Mouse (Mus musculus) intestine, postnatal 0 days (tissue): Measurements from ENCODE around the gene Pir. TPM values are rescaled to one million over a fixed set of nuclear protein-coding genes. Genes with fewer than 3 reads are reported as not detected.

Source experiments
- ATAC-seq: fragments of 200-750 bp; cut with Nextera tagmentation; 2 replicates; pipeline ENCODE4 v1.8.0; 2017; ENCODE audit warnings: mild to moderate bottlenecking, moderate TSS enrichment, moderate library complexity
- H3K27ac ChIP-seq: fragments of 300-500 bp; sonication (generic); 2 replicates; pipeline ENCODE4 v1.5.1; 2014; ENCODE audit warnings: mild to moderate bottlenecking, low read depth, low read length, moderate library complexity
- H3K27me3 ChIP-seq: fragments of 300-500 bp; sonication (generic); replicated peaks from 2 replicates; pipeline ENCODE4 v1.6.1; 2014; ENCODE audit warnings: low read length, mixed read lengths; ENCODE audit not compliant: control insufficient read depth, insufficient read depth
- H3K36me3 ChIP-seq: fragments of 300-500 bp; sonication (generic); 2 replicates; pipeline ENCODE4 v1.6.1; 2014; ENCODE audit warnings: mild to moderate bottlenecking, moderate library complexity; ENCODE audit not compliant: control insufficient read depth, insufficient read depth
- H3K4me1 ChIP-seq: fragments of 300-500 bp; sonication (generic); replicated peaks from 2 replicates; pipeline ENCODE4 v1.6.1; 2014; ENCODE audit warnings: antibody characterized with exemption, low read length, mixed read lengths; ENCODE audit not compliant: control insufficient read depth, insufficient read depth
- H3K4me2 ChIP-seq: fragments of 300-500 bp; sonication (generic); replicated peaks from 2 replicates; pipeline ENCODE4 v1.6.1; 2014; ENCODE audit warnings: low read depth, mild to moderate bottlenecking, moderate library complexity
- H3K4me3 ChIP-seq: fragments of 300-500 bp; sonication (generic); 2 replicates; pipeline ENCODE4 v1.5.1; 2014; ENCODE audit warnings: low read depth, low read length
- H3K9ac ChIP-seq: fragments of 300-500 bp; sonication (generic); 2 replicates; pipeline ENCODE4 v1.6.1; 2014; ENCODE audit warnings: mild to moderate bottlenecking, low read depth, low read length
- H3K9me3 ChIP-seq: fragments of 300-500 bp; sonication (generic); 2 replicates; pipeline ENCODE4 v1.6.1; 2016; ENCODE audit warnings: mixed run types; ENCODE audit not compliant: control insufficient read depth
- CTCF ChIP-seq: sonication (generic); IDR thresholded peaks from 2 replicates; pipeline ENCODE4 v1.5.1; 2016; ENCODE audit warnings: low read depth, mild to moderate bottlenecking, control low read depth, antibody characterized with exemption, moderate library complexity
- WGBS: fragments of 180-500 bp; shearing (Covaris S2); extraction: QIAGEN DNeasy Blood & Tissue Kit; methylation state at CpG from one replicate; pipeline ENCODE4 v1.1.7; 2014; 5-methylcytosine and 5-hydroxymethylcytosine counted together
- polyA plus RNA-seq: library from polyadenylated mRNA; unstranded; fragments of >200 nt; fragmentation: Nextera tagmentation; extraction: Ambion mirVana; gene quantifications from 2 replicates; pipeline ENCODE4 v1.2.1, GENCODE M21; 2015

Gene Pir
- polyA plus RNA-seq, 1 experiment from 2014 or later, result 5.7 TPM

DNA sequence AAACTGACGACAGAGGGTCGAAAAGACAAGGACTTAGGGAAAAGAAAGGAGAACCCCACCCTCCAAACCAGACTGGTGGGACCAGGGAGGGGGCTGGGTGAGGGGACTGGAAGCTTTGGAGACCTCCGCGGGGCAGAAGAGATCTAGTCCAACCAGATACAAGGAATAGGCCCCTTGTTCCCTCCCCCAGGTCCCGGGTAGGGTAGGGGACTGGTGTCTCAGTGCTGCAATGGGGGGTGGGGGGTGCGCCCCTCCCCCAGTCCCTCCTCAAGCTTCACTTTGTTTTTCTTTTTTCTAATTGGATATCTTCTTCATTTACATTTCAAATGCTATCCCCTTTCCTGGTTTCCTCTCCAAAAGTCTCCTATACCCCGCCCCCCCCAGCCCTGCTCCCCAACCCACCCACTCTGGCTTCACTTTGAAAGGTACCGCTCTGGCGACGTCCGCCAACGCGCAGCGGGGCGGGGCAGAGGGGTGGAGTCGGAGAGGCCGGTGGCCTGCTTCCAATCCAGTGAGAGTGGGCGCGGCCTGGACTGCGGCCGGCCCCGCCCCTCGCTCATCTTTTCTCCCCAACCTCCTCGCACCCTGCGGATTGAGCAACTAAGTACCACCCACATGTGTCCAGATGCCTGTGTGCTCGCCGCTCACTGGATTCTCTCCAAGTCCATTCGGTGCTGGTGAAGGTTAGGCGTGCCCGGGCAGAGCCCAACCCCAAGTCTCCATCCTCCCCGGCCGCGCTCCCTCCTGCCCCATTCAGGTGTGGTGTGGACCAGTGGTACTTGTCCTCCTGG is 112.6 kb downstream of the Pir start:
- Histone ChIP-seq H3K4me1 (no peaks in the 10 kb centered on the region), H3K4me2 (peak overlapping the region; percentile 71), H3K27me3 (no peaks in the 10 kb centered on the region), H3K27ac (no peak overlapping the region), H3K9me3 (no peaks in the 10 kb centered on the region), H3K9ac (no peak overlapping the region), H3K4me3 (peak overlapping the region; percentile 33), H3K36me3 (no peaks in the 10 kb centered on the region)
- ATAC-seq, result peak; percentile 81
- 15% methylated on average over 32 of the region's 33 CpGs for WGBS
- TF ChIP-seq CTCF, result no peak

DNA sequence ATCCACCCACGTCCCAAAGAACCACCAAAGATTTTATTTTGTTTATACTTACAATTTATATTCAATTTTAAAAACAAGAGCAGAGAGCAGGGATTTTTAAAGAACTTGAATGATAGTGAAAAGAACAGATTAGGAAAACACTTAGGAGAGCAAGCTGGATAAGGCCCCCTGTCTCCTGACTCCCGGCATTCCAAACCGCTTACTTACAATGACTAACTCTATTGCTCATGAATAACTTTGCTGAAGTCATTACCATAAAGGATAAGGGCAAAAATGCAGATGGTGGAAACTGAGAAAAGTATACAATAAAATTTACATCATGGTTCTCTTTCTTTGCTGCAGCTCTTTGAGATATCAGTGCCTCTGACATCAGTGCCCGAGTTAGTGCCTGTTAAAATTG is 124.9 kb downstream of the Pir start:
- no peak for ATAC-seq
- 71% methylated on average over 4 of the region's 4 CpGs for WGBS
- H3K4me2 ChIP-seq, result no peak overlapping the region
- no peak for TF ChIP-seq CTCF
- no peak overlapping the region for H3K4me3 ChIP-seq
- H3K36me3 ChIP-seq, result no peaks in the 10 kb centered on the region
- no peaks in the 10 kb centered on the region for H3K4me1 ChIP-seq
- H3K9me3 ChIP-seq, result no peaks in the 10 kb centered on the region
- H3K27me3 ChIP-seq, result 0 out of 2 replicates have a peak, but pooled peaks cover 3% of the 10 kb centered on the region
- no peak overlapping the region for H3K9ac ChIP-seq
- H3K27ac ChIP-seq, result no peak overlapping the region

DNA sequence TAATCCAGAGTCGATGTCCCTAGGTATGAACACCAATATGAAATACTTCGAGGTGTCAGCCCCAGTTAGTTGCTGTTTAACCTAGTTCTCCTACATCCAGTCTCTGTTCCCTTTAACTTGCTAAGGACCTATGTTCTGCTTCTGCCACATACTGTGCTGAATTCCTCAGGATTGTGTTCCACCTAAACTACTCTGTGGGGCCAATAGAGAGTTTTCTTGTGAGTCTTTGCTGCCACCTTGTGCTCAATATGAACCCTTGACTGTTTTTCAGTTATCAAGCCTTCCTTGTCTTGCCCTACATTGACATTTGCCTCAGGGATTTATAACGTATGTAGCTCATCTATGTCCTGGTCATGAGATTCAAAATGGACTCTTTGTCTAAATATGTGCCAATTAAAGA is 129.3 kb downstream of the Pir start:
- no peak for ATAC-seq
- no peak overlapping the region for H3K9ac ChIP-seq
- no peak overlapping the region for H3K27ac ChIP-seq
- 65% methylated on average over 3 of the region's 3 CpGs for WGBS
- H3K4me1 ChIP-seq, result no peaks in the 10 kb centered on the region
- peak; percentile 76 for TF ChIP-seq CTCF
- H3K9me3 ChIP-seq, result no peaks in the 10 kb centered on the region
- no peak overlapping the region for H3K4me2 ChIP-seq
- no peaks in the 10 kb centered on the region for H3K36me3 ChIP-seq
- H3K4me3 ChIP-seq, result no peak overlapping the region
- H3K27me3 ChIP-seq, result 0 out of 2 replicates have a peak, but pooled peaks cover 3% of the 10 kb centered on the region

DNA sequence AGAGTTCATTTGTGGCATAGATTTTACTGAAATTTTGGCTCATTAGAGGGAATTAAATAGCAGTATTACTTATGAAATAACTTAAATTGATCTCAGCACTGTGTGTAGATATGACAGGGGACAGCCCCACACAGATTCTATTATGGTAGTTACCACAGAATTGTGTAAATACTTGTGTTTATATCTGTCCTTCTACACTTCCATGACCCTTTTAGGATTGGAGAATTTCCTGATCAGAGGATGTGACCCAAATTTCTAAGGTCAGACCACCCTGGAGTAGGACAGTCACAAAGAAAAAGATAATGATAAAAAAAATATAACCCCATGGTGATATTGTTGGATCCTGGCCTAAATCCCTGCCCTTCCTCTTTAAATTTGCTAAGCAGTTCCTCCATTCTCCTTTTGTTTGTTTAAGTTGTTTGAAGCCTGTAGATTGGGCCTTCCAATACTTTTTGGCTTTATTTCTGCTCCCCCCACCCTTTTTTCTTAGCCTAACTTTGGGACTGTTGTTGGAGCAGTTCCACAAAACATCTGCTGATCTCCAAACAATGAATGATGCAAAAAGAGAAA is 136.0 kb downstream of the Pir start:
- Histone ChIP-seq H3K9ac (no peak overlapping the region), H3K9me3 (no peaks in the 10 kb centered on the region), H3K27me3 (no peaks in the 10 kb centered on the region), H3K4me2 (no peak overlapping the region), H3K27ac (no peak overlapping the region), H3K4me1 (no peaks in the 10 kb centered on the region), H3K4me3 (no peak overlapping the region), H3K36me3 (no peaks in the 10 kb centered on the region)
- no peak for ATAC-seq
- TF ChIP-seq CTCF, result no peak

DNA sequence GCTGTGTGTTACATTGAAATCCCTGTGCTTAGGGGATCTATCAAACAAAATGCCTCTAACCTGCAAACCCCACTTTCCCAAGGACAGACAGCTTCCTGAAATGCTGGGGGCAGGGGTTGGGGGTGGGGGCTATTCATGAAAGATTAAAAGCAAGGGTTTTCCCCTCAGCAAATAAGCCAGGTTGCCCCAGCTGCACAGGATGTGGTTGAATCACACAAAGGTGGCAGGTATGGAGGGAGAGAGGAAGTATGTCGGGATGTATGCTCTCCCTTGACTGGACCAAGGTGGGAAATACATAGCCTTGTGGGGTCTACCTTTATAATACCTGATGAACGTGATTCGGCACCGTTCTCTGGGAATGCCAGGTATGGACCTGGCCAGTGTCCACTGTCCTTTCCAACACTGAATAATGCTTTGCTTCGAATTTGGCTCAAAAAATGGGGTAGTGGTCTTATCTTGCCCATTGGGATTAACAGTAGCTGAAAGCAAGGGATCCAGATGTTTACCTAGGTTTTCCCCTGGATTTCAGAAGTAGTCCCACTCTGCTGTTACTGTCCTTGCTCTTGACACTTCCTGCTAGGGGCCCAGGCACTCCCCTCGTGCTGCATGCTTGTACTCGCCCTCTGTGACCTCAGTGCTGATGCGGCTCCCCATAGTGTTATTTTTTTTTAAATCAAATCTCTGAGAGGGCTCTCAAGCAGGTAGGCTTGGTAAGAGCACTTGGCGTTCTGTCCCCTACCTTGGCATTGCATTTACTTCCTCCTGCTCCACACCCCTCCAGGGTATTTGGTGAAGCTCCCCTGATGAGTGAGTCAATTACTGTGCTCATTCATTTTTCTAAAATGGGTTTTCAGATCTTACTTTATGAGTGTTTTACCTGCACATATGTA is 137.2 kb downstream of the Pir start:
- no peaks in the 10 kb centered on the region for H3K9me3 ChIP-seq
- no peaks in the 10 kb centered on the region for H3K27me3 ChIP-seq
- no peak overlapping the region for H3K9ac ChIP-seq
- no peaks in the 10 kb centered on the region for H3K36me3 ChIP-seq
- no peaks in the 10 kb centered on the region for H3K4me1 ChIP-seq
- ATAC-seq, result no peak
- no peak overlapping the region for H3K27ac ChIP-seq
- no peak overlapping the region for H3K4me3 ChIP-seq
- WGBS, result 71% methylated on average over 9 of the region's 9 CpGs
- no peak overlapping the region for H3K4me2 ChIP-seq
- no peak for TF ChIP-seq CTCF

DNA sequence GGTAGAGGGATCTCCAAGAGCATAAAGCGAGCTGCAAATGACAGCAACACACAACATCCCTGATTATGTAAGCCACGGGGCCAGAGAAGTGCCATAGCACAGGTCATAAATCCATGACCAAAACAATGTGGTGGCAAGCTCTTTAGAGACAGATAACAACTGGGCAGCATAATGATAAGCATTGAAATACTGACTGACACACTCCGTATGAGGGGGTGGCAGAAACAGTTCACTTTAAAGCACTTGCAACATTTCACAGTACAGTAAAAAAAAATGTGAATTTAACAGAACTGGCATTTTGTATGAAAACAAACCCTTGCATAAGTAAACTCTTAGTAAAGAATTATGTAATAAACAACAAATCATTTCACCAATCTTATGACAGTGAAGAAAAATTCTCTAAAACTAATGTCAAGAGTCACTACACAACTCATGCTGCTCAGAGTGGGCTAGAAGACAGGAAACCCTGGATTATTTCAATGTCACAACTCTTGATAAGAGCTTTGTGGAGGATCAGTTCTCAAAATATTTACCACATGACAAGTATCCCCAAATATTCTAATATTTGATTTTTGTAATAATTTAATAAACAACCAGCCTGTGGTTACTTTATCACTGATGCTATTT is 139.2 kb downstream of the Pir start:
- TF ChIP-seq CTCF, result no peak
- H3K9me3 ChIP-seq, result no peaks in the 10 kb centered on the region
- H3K4me1 ChIP-seq, result no peaks in the 10 kb centered on the region
- no peaks in the 10 kb centered on the region for H3K36me3 ChIP-seq
- no peak overlapping the region for H3K27ac ChIP-seq
- 47% methylated on average over 3 of the region's 3 CpGs for WGBS
- ATAC-seq, result no peak
- H3K4me2 ChIP-seq, result no peak overlapping the region
- no peak overlapping the region for H3K4me3 ChIP-seq
- no peaks in the 10 kb centered on the region for H3K27me3 ChIP-seq
- H3K9ac ChIP-seq, result no peak overlapping the region
